Mouse (Mus musculus) heart, adult 2 months (tissue): ENCODE results near the gene Cytip. TPM values are rescaled to one million over a fixed set of nuclear protein-coding genes. Genes with fewer than 3 reads are reported as not detected.
A peak's percentile ranks its signal among the peaks of the same experiment; 100 is the strongest.

Experiments used
- DNase-seq, 2 experiments: peaks; one replicate each; pipeline ENCODE4 v3.0.0; 2021
- H3K27ac ChIP-seq: fragments of 200-600 bp; 2 replicates; pipeline ENCODE4 v1.8.1; 2022
- H3K27me3 ChIP-seq: fragments of 200-500 bp; 2 replicates; pipeline ENCODE4 v1.6.1; 2012; ENCODE audit warnings: mild to moderate bottlenecking, low read length, inconsistent platforms, mixed read lengths; ENCODE audit not compliant: control insufficient read depth, insufficient read depth
- H3K36me3 ChIP-seq: fragments of 200-500 bp; 2 replicates; pipeline ENCODE4 v1.6.1; 2012; ENCODE audit warnings: low read length, inconsistent platforms; ENCODE audit not compliant: control insufficient read depth, insufficient read depth
- H3K4me1 ChIP-seq: fragments of 200-500 bp; 2 replicates; pipeline ENCODE4 v1.6.1; 2011; ENCODE audit warnings: low read length; ENCODE audit not compliant: control insufficient read depth, insufficient read depth
- H3K4me3 ChIP-seq: fragments of 200-600 bp; 2 replicates; pipeline ENCODE4 v1.8.1; 2022
- H3K79me2 ChIP-seq: fragments of 200-500 bp; replicated peaks from 2 replicates; pipeline ENCODE4 v1.6.1; 2012; ENCODE audit warnings: mild to moderate bottlenecking, inconsistent platforms, low read length, moderate library complexity, mixed read lengths; ENCODE audit not compliant: control insufficient read depth, insufficient read depth
- H3K9ac ChIP-seq: fragments of 200-500 bp; 2 replicates; pipeline ENCODE4 v1.6.1; 2012; ENCODE audit warnings: low read depth, mild to moderate bottlenecking, control low read depth, inconsistent platforms, low read length, mixed read lengths
- CTCF ChIP-seq: fragments of 200-600 bp; IDR thresholded peaks from 2 replicates; pipeline ENCODE4 v1.8.1; 2022; ENCODE audit warnings: antibody characterized with exemption, mild to moderate bottlenecking, moderate library complexity
- EP300 ChIP-seq: fragments of 200-500 bp; IDR thresholded peaks from 2 replicates; pipeline ENCODE4 v1.6.1; 2011; ENCODE audit warnings: low read depth, low read length, control low read depth; ENCODE audit not compliant: insufficient read depth
- POLR2A ChIP-seq: fragments of 200-500 bp; IDR thresholded peaks from 2 replicates; pipeline ENCODE4 v1.6.1; 2011; ENCODE audit warnings: mild to moderate bottlenecking, low read depth, low read length, control low read depth; ENCODE audit not compliant: insufficient read depth
- WGBS: fragments of 180-500 bp; shearing (Covaris S2); methylation state at CpG from one replicate; pipeline ENCODE4 v1.1.7; 2018; 5-methylcytosine and 5-hydroxymethylcytosine counted together
- intact Hi-C: fragments of 180-260 bp; cut with DNase I; formaldehyde crosslinking; loops from one replicate; pipeline ENCODE4 v1.15.1; 2025
- polyA plus RNA-seq: library from polyadenylated mRNA; depleted of rRNA; stranded (reverse); fragments of >200 nt; gene quantifications from 2 replicates; pipeline ENCODE4 v1.2.3, GENCODE M21; 2012
- total RNA-seq, 2 experiments: library from RNA; stranded (reverse); gene quantifications; 2 replicates each; pipeline ENCODE4 v1.2.3; 2021

The Cytip gene
- total and polyA plus RNA-seq, 3 experiments, result 1.3 to 5.7 (median 2.5) TPM

DNA sequence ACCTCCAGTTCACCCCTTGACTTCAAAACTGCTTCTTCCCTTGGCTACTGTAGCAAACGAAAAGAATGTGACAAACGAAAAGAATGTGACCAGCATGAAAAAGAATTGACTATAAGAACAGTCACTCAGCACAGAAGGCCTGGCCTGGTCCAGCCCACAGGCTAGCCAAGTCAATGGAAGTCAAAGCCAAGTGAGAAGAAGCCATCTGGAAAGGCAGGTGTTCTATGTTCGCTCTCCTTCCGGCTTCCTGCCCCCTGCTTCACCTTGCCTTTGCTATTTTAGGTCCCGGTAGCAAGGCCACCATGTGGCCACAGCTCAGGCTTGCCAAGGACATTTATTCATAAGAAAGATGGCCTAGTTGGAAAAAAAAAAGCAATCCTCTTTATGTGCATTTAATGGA is 56.7 kb downstream of the Cytip start:
- no peak for DNase-seq
- Histone ChIP-seq H3K27me3 (no peaks in the 10 kb centered on the region), H3K4me3 (no peak overlapping the region), H3K36me3 (no peaks in the 10 kb centered on the region), H3K9ac (no peak overlapping the region), H3K4me1 (no peaks in the 10 kb centered on the region; the same call in 1 of the 2 replicates), H3K79me2 (no peaks in the 10 kb centered on the region), H3K27ac (no peak overlapping the region)
- WGBS, result 71% methylated on average over 5 of the region's 5 CpGs
- TF ChIP-seq POLR2A (no peak), EP300 (no peak), CTCF (no peak)
- intact Hi-C loops, result no loop called here

DNA sequence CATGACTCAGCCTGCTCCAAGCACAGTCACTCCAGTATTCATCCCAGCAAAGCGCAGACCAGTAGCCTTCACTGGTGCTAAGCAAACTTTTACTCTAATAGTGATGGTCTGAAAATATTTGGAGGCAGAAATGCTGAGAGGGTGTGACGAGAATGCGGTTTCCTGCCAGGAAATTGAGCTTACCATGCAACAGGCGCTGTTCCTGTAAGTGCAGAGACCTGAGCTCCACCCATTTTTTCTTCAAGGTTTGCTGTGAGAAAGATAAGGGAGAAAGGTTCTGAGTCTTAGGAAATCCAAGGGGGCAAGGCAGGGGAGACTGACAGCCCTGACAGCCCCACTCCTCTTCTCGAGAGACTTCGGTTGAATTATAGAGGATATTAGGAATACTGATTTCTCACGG is 57.7 kb downstream of the Cytip start:
- Histone ChIP-seq H3K27ac (no peak overlapping the region), H3K4me3 (no peak overlapping the region), H3K4me1 (no peaks in the 10 kb centered on the region; the same call in 1 of the 2 replicates), H3K36me3 (no peaks in the 10 kb centered on the region), H3K79me2 (no peaks in the 10 kb centered on the region), H3K27me3 (no peaks in the 10 kb centered on the region), H3K9ac (no peak overlapping the region)
- 60% methylated on average over 7 of the region's 7 CpGs for WGBS
- peak in 1 of 2 experiments; percentile 45 for DNase-seq
- TF ChIP-seq CTCF (no peak), EP300 (no peak), POLR2A (no peak)
- intact Hi-C loops, result no loop called here

DNA sequence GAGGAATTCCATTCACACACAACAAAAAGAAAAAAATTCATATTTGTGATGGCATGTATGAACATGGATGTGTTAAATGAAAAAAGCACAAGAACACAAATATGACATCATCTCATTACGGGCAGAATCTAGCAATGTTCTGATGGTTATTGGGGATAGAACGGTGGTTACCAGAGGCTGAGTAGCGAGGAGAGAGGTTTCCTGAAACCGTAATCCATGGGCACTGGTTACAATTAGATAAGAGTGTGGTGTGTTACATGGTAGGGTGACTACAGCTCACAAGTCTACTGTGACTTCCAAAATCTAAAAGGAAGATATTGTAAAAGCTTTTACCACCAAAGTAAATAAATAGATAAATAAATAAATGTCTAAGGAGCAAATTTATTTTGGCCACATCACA is 58.8 kb downstream of the Cytip start:
- Histone ChIP-seq H3K36me3 (no peaks in the 10 kb centered on the region), H3K79me2 (no peaks in the 10 kb centered on the region), H3K27me3 (no peaks in the 10 kb centered on the region), H3K4me3 (no peak overlapping the region), H3K9ac (no peak overlapping the region), H3K27ac (no peak overlapping the region), H3K4me1 (no peaks in the 10 kb centered on the region; the same call in 1 of the 2 replicates)
- TF ChIP-seq POLR2A, result no peak
- TF ChIP-seq CTCF, result no peak
- no peak for TF ChIP-seq EP300
- DNase-seq, result no peak
- 91% methylated on average over 4 of the region's 4 CpGs for WGBS
- intact Hi-C loops, result no loop called here

DNA sequence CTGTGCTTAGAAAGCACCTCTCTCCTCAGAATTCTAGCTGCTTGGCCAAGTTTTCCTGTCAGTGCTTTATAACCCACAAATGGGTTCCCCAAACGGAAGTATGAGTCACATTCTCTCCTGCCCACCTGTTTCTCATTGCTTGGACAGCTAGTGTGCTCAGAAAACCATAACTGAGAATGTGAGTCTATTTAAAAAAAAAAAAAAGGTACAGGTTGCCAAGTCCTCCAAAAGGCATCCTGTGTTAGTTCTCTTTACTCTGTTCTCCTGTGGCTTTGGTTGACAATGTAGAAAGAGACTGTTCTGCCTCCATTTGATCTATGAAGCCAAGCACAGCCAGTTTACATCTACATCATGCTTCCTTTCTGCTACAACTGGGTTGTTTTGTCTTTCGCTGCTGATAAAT is 60.3 kb downstream of the Cytip start:
- intact Hi-C loops, result no loop called here

DNA sequence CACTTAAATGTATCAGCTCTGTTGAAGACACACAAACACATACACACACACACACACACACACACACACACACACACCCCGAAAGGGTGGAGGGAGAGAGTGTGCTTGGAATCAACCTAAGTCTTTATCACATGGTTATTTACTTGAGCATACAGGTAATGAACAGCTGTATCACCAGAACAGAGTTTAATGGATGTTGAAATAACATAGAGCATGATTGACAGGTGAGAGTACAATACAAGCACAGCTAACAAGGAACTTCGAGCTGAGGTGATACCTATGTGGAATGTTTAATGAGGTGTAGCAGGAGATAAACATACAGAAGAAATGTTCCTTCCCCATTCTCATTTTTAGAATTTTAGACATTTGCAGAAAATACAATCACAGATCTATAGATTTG is 62.7 kb downstream of the Cytip start:
- Histone ChIP-seq H3K4me1 (no peaks in the 10 kb centered on the region; the same call in 1 of the 2 replicates), H3K27me3 (no peaks in the 10 kb centered on the region), H3K27ac (no peak overlapping the region), H3K79me2 (no peaks in the 10 kb centered on the region), H3K4me3 (no peak overlapping the region), H3K9ac (no peak overlapping the region), H3K36me3 (no peaks in the 10 kb centered on the region)
- WGBS, result 63% methylated on average over 2 of the region's 2 CpGs
- intact Hi-C loops, result no loop called here
- no peak for DNase-seq
- TF ChIP-seq EP300, result no peak
- no peak for TF ChIP-seq CTCF
- no peak for TF ChIP-seq POLR2A

More for the DNA sequence above, 60.3 kb downstream of the Cytip start:
- Histone ChIP-seq H3K79me2 (no peaks in the 10 kb centered on the region), H3K27me3 (no peaks in the 10 kb centered on the region), H3K27ac (no peak overlapping the region), H3K36me3 (no peaks in the 10 kb centered on the region), H3K9ac (no peak overlapping the region), H3K4me1 (no peaks in the 10 kb centered on the region; the same call in 1 of the 2 replicates), H3K4me3 (no peak overlapping the region)
- DNase-seq, result no peak
- WGBS, result 48% methylated on average over 2 of the region's 2 CpGs
- TF ChIP-seq POLR2A (no peak), CTCF (no peak), EP300 (no peak)

DNA sequence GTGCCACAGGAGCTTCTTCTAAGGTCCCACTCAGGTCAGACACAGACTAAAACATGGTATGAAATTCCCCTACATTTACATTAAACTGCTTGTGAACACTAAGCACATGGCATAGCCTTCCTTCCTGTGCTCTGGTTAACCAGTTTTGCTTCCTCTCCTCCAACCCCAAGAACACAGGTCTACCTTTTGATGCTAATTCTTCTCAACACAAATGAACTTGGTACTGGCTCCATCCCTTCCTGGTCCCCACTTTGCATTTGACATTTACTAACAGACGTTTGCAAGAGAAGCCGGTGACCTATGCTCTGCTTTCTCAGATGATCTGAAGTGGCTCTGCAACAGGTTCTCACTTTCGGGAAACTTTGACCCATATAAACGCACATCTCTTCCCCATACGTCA is 65.4 kb downstream of the Cytip start:
- DNase-seq, result no peak
- Histone ChIP-seq H3K4me3 (no peak overlapping the region), H3K27ac (no peak overlapping the region), H3K27me3 (no peaks in the 10 kb centered on the region), H3K9ac (no peak overlapping the region), H3K79me2 (no peaks in the 10 kb centered on the region), H3K36me3 (no peaks in the 10 kb centered on the region), H3K4me1 (no peaks in the 10 kb centered on the region)
- intact Hi-C loops, result no loop called here
- 79% methylated on average over 5 of the region's 5 CpGs for WGBS
- TF ChIP-seq POLR2A (no peak), CTCF (no peak), EP300 (no peak)
